Mouse (Mus musculus) heart, adult 2 months (tissue): ENCODE results near the gene Tjp1. TPM values are rescaled to one million over a fixed set of nuclear protein-coding genes. Genes with fewer than 3 reads are reported as not detected.

Experiments
- DNase-seq, 2 experiments: peaks; one replicate each; pipeline ENCODE4 v3.0.0; 2021
- H3K27ac ChIP-seq: fragments of 200-600 bp; 2 replicates; pipeline ENCODE4 v1.8.1; 2022
- H3K27me3 ChIP-seq: fragments of 200-500 bp; 2 replicates; pipeline ENCODE4 v1.6.1; 2012; ENCODE audit warnings: mild to moderate bottlenecking, low read length, inconsistent platforms, mixed read lengths; ENCODE audit not compliant: control insufficient read depth, insufficient read depth
- H3K36me3 ChIP-seq: fragments of 200-500 bp; 2 replicates; pipeline ENCODE4 v1.6.1; 2012; ENCODE audit warnings: low read length, inconsistent platforms; ENCODE audit not compliant: control insufficient read depth, insufficient read depth
- H3K4me1 ChIP-seq: fragments of 200-500 bp; 2 replicates; pipeline ENCODE4 v1.6.1; 2011; ENCODE audit warnings: low read length; ENCODE audit not compliant: control insufficient read depth, insufficient read depth
- H3K4me3 ChIP-seq: fragments of 200-600 bp; 2 replicates; pipeline ENCODE4 v1.8.1; 2022
- H3K79me2 ChIP-seq: fragments of 200-500 bp; replicated peaks from 2 replicates; pipeline ENCODE4 v1.6.1; 2012; ENCODE audit warnings: mild to moderate bottlenecking, inconsistent platforms, low read length, moderate library complexity, mixed read lengths; ENCODE audit not compliant: control insufficient read depth, insufficient read depth
- H3K9ac ChIP-seq: fragments of 200-500 bp; 2 replicates; pipeline ENCODE4 v1.6.1; 2012; ENCODE audit warnings: low read depth, mild to moderate bottlenecking, control low read depth, inconsistent platforms, low read length, mixed read lengths
- CTCF ChIP-seq: fragments of 200-600 bp; IDR thresholded peaks from 2 replicates; pipeline ENCODE4 v1.8.1; 2022; ENCODE audit warnings: antibody characterized with exemption, mild to moderate bottlenecking, moderate library complexity
- EP300 ChIP-seq: fragments of 200-500 bp; IDR thresholded peaks from 2 replicates; pipeline ENCODE4 v1.6.1; 2011; ENCODE audit warnings: low read depth, low read length, control low read depth; ENCODE audit not compliant: insufficient read depth
- POLR2A ChIP-seq: fragments of 200-500 bp; IDR thresholded peaks from 2 replicates; pipeline ENCODE4 v1.6.1; 2011; ENCODE audit warnings: mild to moderate bottlenecking, low read depth, low read length, control low read depth; ENCODE audit not compliant: insufficient read depth
- WGBS: fragments of 180-500 bp; shearing (Covaris S2); methylation state at CpG from one replicate; pipeline ENCODE4 v1.1.7; 2018; 5-methylcytosine and 5-hydroxymethylcytosine counted together
- intact Hi-C: fragments of 180-260 bp; cut with DNase I; formaldehyde crosslinking; loops from one replicate; pipeline ENCODE4 v1.15.1; 2025
- polyA plus RNA-seq: library from polyadenylated mRNA; depleted of rRNA; stranded (reverse); fragments of >200 nt; gene quantifications from 2 replicates; pipeline ENCODE4 v1.2.3, GENCODE M21; 2012
- total RNA-seq, 2 experiments: library from RNA; stranded (reverse); gene quantifications; 2 replicates each; pipeline ENCODE4 v1.2.3; 2021

Tjp1 gene
- total and polyA plus RNA-seq, 3 experiments, result 21.7 to 99.7 (median 87.9) TPM

- Histone ChIP-seq H3K4me1 (peaks cover 23% of the 10 kb centered on the region), H3K27ac (peak overlapping the region; percentile 60), H3K79me2 (no peaks in the 10 kb centered on the region), H3K4me3 (no peak overlapping the region), H3K9ac (no peak overlapping the region), H3K36me3 (peaks cover 4% of the 10 kb centered on the region; the same call in 1 of the 2 replicates), H3K27me3 (no peaks in the 10 kb centered on the region)
- intact Hi-C loops, result loop anchor here (5.0 kb wide), 1 partner anchor 35 kb away; no protein-coding TSS in a partner anchor
- TF ChIP-seq CTCF (no peak), POLR2A (no peak), EP300 (no peak)
- 18% methylated on average over 10 of the region's 10 CpGs for WGBS
- peak; percentile 60 to 66 for DNase-seq
Measured at GRCm38 (mm10) chr7:65417231-65418100, 110.1 kb downstream of the Tjp1 start.

- Histone ChIP-seq H3K27ac (peak overlapping the region; percentile 60), H3K4me3 (no peak overlapping the region), H3K4me1 (peaks cover 21% of the 10 kb centered on the region), H3K79me2 (no peaks in the 10 kb centered on the region), H3K9ac (no peak overlapping the region), H3K36me3 (peaks cover 4% of the 10 kb centered on the region; the same call in 1 of the 2 replicates), H3K27me3 (no peaks in the 10 kb centered on the region)
- DNase-seq, result no peak
- 88% methylated on average over 3 of the region's 3 CpGs for WGBS
- TF ChIP-seq CTCF, result no peak
- no peak for TF ChIP-seq EP300
- no peak for TF ChIP-seq POLR2A
- intact Hi-C loops, result loop anchor here (5.0 kb wide), 1 partner anchor 34 kb away; no protein-coding TSS in a partner anchor
Measured at GRCm38 (mm10) chr7:65416506-65416905, 111.1 kb downstream of the Tjp1 start.

GRCm38 (mm10) chr7:65413946-65414945, 113.3 kb downstream of the Tjp1 start:
- no peaks in the 10 kb centered on the region for H3K27me3 ChIP-seq
- intact Hi-C loops, result loop anchor here (5.0 kb wide), 1 partner anchor 43 kb away; no protein-coding TSS in a partner anchor
- H3K4me1 ChIP-seq, result peaks cover 17% of the 10 kb centered on the region
- H3K79me2 ChIP-seq, result no peaks in the 10 kb centered on the region
- H3K4me3 ChIP-seq, result no peak overlapping the region
- no peak for DNase-seq
- H3K36me3 ChIP-seq, result peaks cover 4% of the 10 kb centered on the region; the same call in 1 of the 2 replicates
- 0 out of 2 replicates have a peak overlapping the region, but pooled peaks have one; percentile 26 for H3K27ac ChIP-seq
- TF ChIP-seq CTCF, result no peak
- no peak for TF ChIP-seq POLR2A
- TF ChIP-seq EP300, result no peak
- no peak overlapping the region for H3K9ac ChIP-seq
- whole genome bisulfite sequencing, result 49% methylated on average over 13 of the region's 13 CpGs

- H3K27ac ChIP-seq, result peak overlapping the region; percentile 38
- DNase-seq, result peak; percentile 47 to 53
- peaks cover 3% of the 10 kb centered on the region; the same call in 1 of the 2 replicates for H3K4me1 ChIP-seq
- no peaks in the 10 kb centered on the region for H3K27me3 ChIP-seq
- TF ChIP-seq POLR2A, result no peak
- intact Hi-C loops, result loop anchor here (5.0 kb wide), 1 partner anchor 47 kb away; no protein-coding TSS in a partner anchor
- no peak overlapping the region for H3K9ac ChIP-seq
- no peaks in the 10 kb centered on the region for H3K79me2 ChIP-seq
- H3K36me3 ChIP-seq, result no peaks in the 10 kb centered on the region
- WGBS, result 40% methylated on average over 7 of the region's 7 CpGs
- no peak overlapping the region for H3K4me3 ChIP-seq
Measured at GRCm38 (mm10) chr7:65410668-65411067, 116.9 kb downstream of the Tjp1 start.

GRCm38 (mm10) chr7:65406427-65406826, 121.2 kb downstream of the Tjp1 start:
- intact Hi-C loops, result no loop called here
- DNase-seq, result no peak
- Histone ChIP-seq H3K4me1 (no peaks in the 10 kb centered on the region), H3K27ac (no peak overlapping the region), H3K27me3 (no peaks in the 10 kb centered on the region), H3K79me2 (no peaks in the 10 kb centered on the region), H3K9ac (no peak overlapping the region), H3K4me3 (no peak overlapping the region), H3K36me3 (no peaks in the 10 kb centered on the region)
- TF ChIP-seq CTCF (no peak), POLR2A (no peak)
- WGBS, result 85% methylated on average over 3 of the region's 3 CpGs
